Mouse (Mus musculus) gastrocnemius, adult 18-20 months (tissue): ENCODE results near the gene Rubcnl. TPM values are rescaled to one million over a fixed set of nuclear protein-coding genes. Genes with fewer than 3 reads are reported as not detected.

Source experiments
- DNase-seq: peaks from one replicate; pipeline ENCODE4 v3.0.0; 2021; ENCODE audit warnings: low spot score
- total RNA-seq, 2 experiments: library from RNA; stranded (reverse); gene quantifications; 2 replicates each; pipeline ENCODE4 v1.2.3; 2021

Rubcnl gene
- total RNA-seq, 2 experiments from 2014 or later, result 0.12 to 0.14 TPM

DNA sequence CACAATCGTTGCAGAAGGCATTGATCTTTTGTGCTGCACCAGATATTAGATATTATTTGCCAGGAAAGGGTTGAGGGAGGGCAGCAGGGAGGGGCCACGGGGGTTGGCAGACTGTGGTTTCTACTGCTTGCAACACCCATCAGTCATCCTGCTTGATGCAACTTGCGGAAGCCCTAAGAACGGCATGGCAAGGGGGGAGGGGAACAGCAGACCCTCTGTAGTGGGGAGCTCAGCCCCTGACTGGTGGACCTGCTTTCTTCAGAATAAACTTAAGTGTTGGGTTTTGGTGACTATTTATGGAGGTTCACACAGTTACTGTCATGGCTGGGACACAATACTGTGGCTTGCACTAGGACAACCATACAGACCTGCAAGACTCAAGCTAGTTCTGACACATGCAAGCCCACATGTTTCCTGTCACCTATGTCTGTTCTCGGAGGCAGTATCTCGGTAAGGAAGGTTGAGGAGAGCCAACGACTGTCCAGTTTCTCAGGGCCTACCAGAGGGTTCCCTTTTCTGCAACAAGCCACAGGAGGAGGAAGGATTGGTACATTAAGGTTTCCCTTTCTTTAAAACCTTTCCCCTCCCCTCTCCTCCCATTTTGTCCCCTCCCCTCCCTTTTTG lies 53.6 kb downstream of the Rubcnl start:
- no peak for DNase-seq

DNA sequence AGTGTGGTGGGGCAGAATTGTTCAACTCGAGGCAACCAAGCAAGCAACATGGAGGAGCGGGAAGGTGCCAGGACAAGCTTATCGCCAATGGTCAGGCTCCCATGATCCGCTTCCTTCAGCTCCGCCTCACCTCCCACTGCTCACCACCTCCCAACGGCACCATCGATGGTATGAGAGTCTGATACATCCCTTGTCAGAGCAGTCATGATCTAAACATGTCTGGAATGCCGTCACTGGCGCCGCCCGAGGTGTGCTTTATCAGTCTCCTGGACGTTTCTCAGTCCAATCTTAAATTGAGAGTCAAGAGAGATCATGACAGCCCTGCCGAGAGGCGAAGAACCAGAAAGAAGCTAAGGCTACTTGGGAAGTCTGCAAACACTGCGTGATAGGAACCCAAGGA lies 55.3 kb downstream of the Rubcnl start:
- no peak for DNase-seq

GRCm38 (mm10) chr14:75075299-75076180 lies 59.7 kb downstream of the Rubcnl start:
- no peak for DNase-seq

- no peak for DNase-seq
Measured at GRCm38 (mm10) chr14:75077946-75078345, 62.1 kb downstream of the Rubcnl start.

Other genes with a start within 250 kb of the Rubcnl start
- gene Lrch1, start 68.2 kb upstream of the Rubcnl start, total RNA-seq, result 1 to 10 TPM; 2.5 to 3.0 TPM
- not detected for gene Lrrc63, start 114.9 kb downstream of the Rubcnl start, total RNA-seq
- 1 to 10 TPM; 1.6 to 2.9 TPM for gene Lcp1, start 115.1 kb downstream of the Rubcnl start, total RNA-seq
- gene Cpb2, start 226.3 kb downstream of the Rubcnl start, total RNA-seq, result not detected